Mouse (Mus musculus) T-helper 1 cell (primary cell): ENCODE measurements around the gene Fcamr.

Experiments used
- in situ Hi-C: fragments of 300-600 bp; cut with MboI, MseI; formaldehyde crosslinking; loops from one replicate; pipeline ENCODE4 v1.15.1; 2025; ENCODE audit warnings: high pct_unique_total_duplicates

The Fcamr gene

GRCm38 (mm10) chr1:130801511-130801910 is 809 bp downstream of the Fcamr start:
- in situ Hi-C loops, result no loop called here

- in situ Hi-C loops, result no loop called here
Observed at GRCm38 (mm10) chr1:130802976-130803375, 2.3 kb downstream of the Fcamr start.

- in situ Hi-C loops, result no loop called here
Observed at GRCm38 (mm10) chr1:130804279-130804678, 3.6 kb downstream of the Fcamr start.

- in situ Hi-C loops, result no loop called here
Observed at GRCm38 (mm10) chr1:130810906-130811305, 10.2 kb downstream of the Fcamr start.

GRCm38 (mm10) chr1:130811316-130811715 is 10.6 kb downstream of the Fcamr start:
- in situ Hi-C loops, result no loop called here

- in situ Hi-C loops, result loop anchor here (10.0 kb wide), 1 partner anchor 1595 kb away; no protein-coding TSS in a partner anchor
Observed at GRCm38 (mm10) chr1:130819737-130820136, 19.0 kb downstream of the Fcamr start.

GRCm38 (mm10) chr1:130820316-130821148 is 19.8 kb downstream of the Fcamr start:
- in situ Hi-C loops, result loop anchor here (10.0 kb wide), 1 partner anchor 1596 kb away; no protein-coding TSS in a partner anchor

GRCm38 (mm10) chr1:130821149-130821471 is 20.4 kb downstream of the Fcamr start:
- in situ Hi-C loops, result loop anchor here (10.0 kb wide), 1 partner anchor 1596 kb away; no protein-coding TSS in a partner anchor

- in situ Hi-C loops, result loop anchor here (10.0 kb wide), 1 partner anchor 1597 kb away; no protein-coding TSS in a partner anchor
Observed at GRCm38 (mm10) chr1:130821911-130822625, 21.4 kb downstream of the Fcamr start.

GRCm38 (mm10) chr1:130826448-130826847 is 25.7 kb downstream of the Fcamr start, which contains the start of gene Pigr:
TSS of gene Pigr (plus strand) at chr1:130826684.
- in situ Hi-C loops, result loop anchor here (10.0 kb wide), 1 partner anchor 1602 kb away; no protein-coding TSS in a partner anchor

- in situ Hi-C loops, result loop anchor here (10.0 kb wide), 1 partner anchor 1604 kb away; no protein-coding TSS in a partner anchor
Observed at GRCm38 (mm10) chr1:130828656-130829055, 28.0 kb downstream of the Fcamr start.

GRCm38 (mm10) chr1:130829906-130830830 is 29.5 kb downstream of the Fcamr start:
- in situ Hi-C loops, result loop anchor here (10.0 kb wide), 1 partner anchor 1605 kb away; no protein-coding TSS in a partner anchor

- in situ Hi-C loops, result no loop called here
Observed at GRCm38 (mm10) chr1:130832230-130833149, 31.8 kb downstream of the Fcamr start.

GRCm38 (mm10) chr1:130835161-130835936 is 34.6 kb downstream of the Fcamr start:
- in situ Hi-C loops, result no loop called here

GRCm38 (mm10) chr1:130838288-130838687 is 37.6 kb downstream of the Fcamr start:
- in situ Hi-C loops, result no loop called here

- in situ Hi-C loops, result loop anchor here (5.0 kb wide), 1 partner anchor 52 kb away; no protein-coding TSS in a partner anchor
Observed at GRCm38 (mm10) chr1:130840599-130841379, 40.1 kb downstream of the Fcamr start.

- in situ Hi-C loops, result loop anchor here (5.0 kb wide), 1 partner anchor 51 kb away; no protein-coding TSS in a partner anchor
Observed at GRCm38 (mm10) chr1:130841621-130842020, 40.9 kb downstream of the Fcamr start.

GRCm38 (mm10) chr1:130844516-130844915 is 43.8 kb downstream of the Fcamr start:
- in situ Hi-C loops, result loop anchor here (5.0 kb wide), 1 partner anchor 48 kb away; no protein-coding TSS in a partner anchor
